Mouse (Mus musculus) urinary bladder, postnatal 36 days (tissue): ENCODE measurements around the gene Lce1i.
"Not testable (repeated sequence)": the region's sequence is repeated elsewhere in the genome, so short reads cannot be mapped to it uniquely, and the experiment has no call there.

ENCODE experiments used
- DNase-seq, 2 experiments: peaks; one replicate each; pipeline ENCODE4 v3.0.0; 2022; ENCODE audit warnings: low spot score in 2 of 2, mixed read lengths in 1 of 2

Lce1i gene

GRCm38 (mm10) chr3:92778799-92779198, at the start of gene Lce1i:
Lce1i (minus strand) TSS chr3:92778899.
- DNase-seq: no peak

GRCm38 (mm10) chr3:92827108-92827507, 48.4 kb upstream of the Lce1i start, which contains the start of gene Kprp:
Kprp (minus strand) TSS chr3:92827247.
- DNase-seq: no peak

DNA sequence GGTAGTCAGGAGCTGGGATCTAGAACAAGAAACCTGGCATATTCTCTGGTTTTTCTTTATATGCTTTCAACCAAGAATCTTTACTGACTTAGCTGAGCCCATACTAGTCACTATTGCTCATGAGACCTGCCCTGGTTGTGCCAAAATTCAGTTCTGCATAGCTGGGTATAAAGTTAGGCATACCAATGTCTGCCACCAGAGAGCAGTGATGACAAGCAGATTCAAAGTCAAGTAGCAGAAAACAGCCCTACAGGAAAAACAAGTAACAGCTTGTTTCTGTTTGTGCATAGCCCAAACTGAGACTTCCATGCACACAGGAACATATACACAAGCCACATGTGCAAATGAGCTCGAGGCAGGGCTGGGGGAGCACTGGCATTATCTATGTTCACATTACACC, 47.1 kb upstream of the Lce1i start:
- no peak for DNase-seq

DNA sequence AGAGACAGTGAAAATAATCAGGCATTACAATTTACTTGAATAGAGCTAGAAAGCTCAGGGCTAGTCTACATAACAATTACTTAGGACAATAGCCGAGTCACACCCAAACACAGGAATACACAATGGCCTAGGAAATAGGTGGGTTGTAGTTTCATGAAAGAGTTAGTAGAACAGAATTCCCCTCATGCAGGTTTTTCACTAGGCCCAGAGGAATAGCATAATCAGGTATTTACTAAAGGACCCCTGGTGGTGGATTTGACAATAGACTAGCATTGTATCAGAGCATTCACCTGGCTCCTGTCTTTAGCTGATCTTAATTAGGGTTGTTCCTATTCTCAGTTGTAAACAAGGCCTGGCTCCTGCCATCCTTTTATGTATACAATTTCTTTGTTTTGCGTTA, 37.3 kb upstream of the Lce1i start:
- DNase-seq: not testable (repeated sequence)

GRCm38 (mm10) chr3:92815581-92815980, 36.9 kb upstream of the Lce1i start:
- no peak for DNase-seq

DNA sequence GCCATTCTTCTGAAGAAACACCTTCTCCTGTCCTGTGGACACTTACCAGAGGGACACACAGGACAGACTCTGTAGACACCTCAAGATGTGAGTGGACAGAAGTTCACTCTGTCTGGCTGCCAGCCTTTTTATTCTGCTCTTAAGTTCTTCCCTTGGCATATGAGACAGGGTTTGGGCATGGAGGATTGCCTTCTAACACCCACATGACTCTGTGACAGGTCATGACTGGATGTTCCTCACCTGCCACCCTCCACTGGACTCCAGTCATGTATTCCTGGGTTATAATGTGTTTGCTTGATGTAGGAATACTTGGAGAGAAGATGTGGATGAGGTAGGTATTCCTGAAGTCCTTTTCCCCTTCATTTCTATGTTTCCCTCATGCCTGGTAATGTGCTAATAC, 29.1 kb upstream of the Lce1i start, which contains the start of gene Lce1k:
TSS of gene Lce1k (minus strand) at position 101 of the 400 bp plus-strand sequence.
- no peak for DNase-seq

DNA sequence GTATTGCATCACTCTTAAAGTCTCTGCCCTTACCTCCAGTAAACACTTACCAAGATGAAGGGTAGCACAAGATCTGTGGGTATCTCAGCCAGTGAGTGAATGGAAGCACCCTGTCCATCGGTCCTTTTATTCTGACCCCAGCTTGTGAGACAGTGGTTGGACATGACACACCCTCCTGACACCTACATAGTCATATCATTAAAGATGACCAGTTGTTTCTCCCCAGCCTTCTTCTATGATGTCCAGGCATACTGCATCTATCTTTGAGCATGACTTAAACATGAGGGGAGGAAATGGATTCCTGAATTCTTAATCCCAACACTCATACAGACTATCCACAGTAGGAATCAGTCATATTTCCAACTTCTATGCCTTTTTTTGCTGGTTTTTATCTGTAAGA, 11.7 kb upstream of the Lce1i start, which contains the start of gene Lce1j:
TSS of gene Lce1j (minus strand) at position 101 of the 400 bp plus-strand sequence.
- DNase-seq: no peak

DNA sequence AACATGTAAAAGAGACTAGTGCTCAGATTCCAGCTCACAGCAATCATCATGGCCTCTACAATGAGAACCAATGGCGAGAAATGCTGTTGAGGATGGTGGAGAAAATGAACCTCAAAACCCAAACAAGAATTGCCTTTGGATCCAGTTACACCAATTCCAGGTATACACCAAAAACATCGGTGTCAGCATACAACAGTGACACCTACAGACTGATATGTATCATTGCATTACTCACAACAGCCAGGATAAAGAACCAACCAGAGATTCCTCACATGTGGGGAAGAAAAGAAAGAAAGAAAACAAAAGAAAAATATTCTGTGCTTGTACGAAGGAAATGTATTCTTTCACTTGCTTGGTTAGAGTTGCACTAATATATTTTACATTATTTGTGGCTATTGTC, 7.1 kb downstream of the Lce1i start:
- no peak for DNase-seq

GRCm38 (mm10) chr3:92764965-92765364, 13.7 kb downstream of the Lce1i start, which contains the start of gene Lce1h:
Lce1h (minus strand) TSS chr3:92765065.
- DNase-seq: no peak

GRCm38 (mm10) chr3:92753197-92753596, 25.5 kb downstream of the Lce1i start:
- DNase-seq: no peak

GRCm38 (mm10) chr3:92752238-92752637, 26.5 kb downstream of the Lce1i start, which contains the start of gene Lce1g:
Lce1g (minus strand) TSS chr3:92752338.
- DNase-seq: no peak

- no peak for DNase-seq
Measured at GRCm38 (mm10) chr3:92738996-92739395, 39.7 kb downstream of the Lce1i start, which contains the start of gene Gm38119. Gm38119 (minus strand) TSS chr3:92739096.
